Mouse (Mus musculus): ENCODE results near the gene Gm14403. TPM values are rescaled to one million over a fixed set of nuclear protein-coding genes. Genes with fewer than 3 reads are reported as not detected.

Gm14403 gene
- not detected for polyA plus RNA-seq (2017; shearing (Covaris generic))

GRCm38 (mm10) chr2:177498067-177498466 is at the start of gene Gm14403:
TSS of gene Gm14403 (plus strand) at chr2:177498215.

GRCm38 (mm10) chr2:177464676-177465075 is 33.3 kb upstream of the Gm14403 start, which contains the start of gene Zfp970:
TSS of gene Zfp970 (plus strand) at chr2:177464733.

Other genes starting within 250 kb of the Gm14403 start
- gene Gm14409, start 231.2 kb upstream of the Gm14403 start, polyA plus RNA-seq (2017; shearing (Covaris generic)): not detected
- not detected for gene Gm14412, start 173.9 kb upstream of the Gm14403 start, polyA plus RNA-seq (2017; shearing (Covaris generic))
- not detected for gene Gm14418, start 99.9 kb upstream of the Gm14403 start, polyA plus RNA-seq (2017; shearing (Covaris generic))
- gene Zfp970, start 33.5 kb upstream of the Gm14403 start, polyA plus RNA-seq (2017; shearing (Covaris generic)): 4.1 TPM
- not detected for gene Gm14406, start 80.0 kb downstream of the Gm14403 start, polyA plus RNA-seq (2017; shearing (Covaris generic))

Measured in effector memory CD4-positive, alpha-beta T cell, adult 5 months (primary cell).